Mouse (Mus musculus) erythroblast, adult 5-6 weeks (primary cell): ENCODE results near the gene Gprc5d. TPM values are rescaled to one million over a fixed set of nuclear protein-coding genes. Genes with fewer than 3 reads are reported as not detected.

Experiments used
- ATAC-seq: replicated peaks from 2 replicates; pipeline ENCODE4 v1.8.0; 2016; ENCODE audit warnings: moderate number of reproducible peaks, mild to moderate bottlenecking, moderate TSS enrichment, inconsistent platforms; ENCODE audit not compliant: poor library complexity, low FRiP score, severe bottlenecking
- total RNA-seq, 2 experiments: library from RNA; stranded (forward) in 1 of 2; stranded (reverse) in 1 of 2; fragments of 150-400 nt in 1 of 2; fragments of 200-764, 138-1000 nt in 1 of 2; gene quantifications; 2 replicates each; pipeline versions ENCODE4 v1.2.3 to v1.2.4; 2015 to 2017; ENCODE audit warnings: low replicate concordance in 2 of 2

The Gprc5d gene
- total RNA-seq (2015; ENCODE audit: low replicate concordance) = not detected in 2 replicates
- total RNA-seq (2017; ENCODE audit: low replicate concordance) = not detected in 2 replicates

- ATAC-seq = no peak
Measured at GRCm38 (mm10) chr6:135118183-135118582, at the start of gene Gprc5d. TSS of gene Gprc5d (minus strand) at chr6:135118283.

GRCm38 (mm10) chr6:135166712-135167111, 48.6 kb upstream of the Gprc5d start:
- ATAC-seq = peak; percentile 26

GRCm38 (mm10) chr6:135166262-135166661, 48.2 kb upstream of the Gprc5d start:
- no peak for ATAC-seq

DNA sequence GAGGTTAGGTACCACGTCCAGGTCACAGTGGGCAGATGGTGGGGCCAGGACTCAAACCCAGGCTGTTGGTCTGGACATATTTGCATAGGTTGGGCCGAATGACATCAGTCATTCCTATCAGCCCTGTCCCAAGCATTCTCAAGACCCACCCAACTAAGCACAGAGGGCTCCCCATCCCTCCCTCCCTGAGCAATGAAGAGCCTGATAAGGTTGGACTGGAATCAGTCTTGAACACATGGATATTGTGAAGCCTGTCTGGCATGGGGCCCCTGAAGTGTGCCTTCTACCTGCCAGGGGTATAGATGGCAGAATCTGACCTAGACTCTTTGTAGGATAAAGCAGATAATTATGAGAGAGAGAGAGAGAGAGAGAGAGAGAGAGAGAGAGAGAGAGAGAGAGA, 47.6 kb upstream of the Gprc5d start:
- ATAC-seq = peak; percentile 61

DNA sequence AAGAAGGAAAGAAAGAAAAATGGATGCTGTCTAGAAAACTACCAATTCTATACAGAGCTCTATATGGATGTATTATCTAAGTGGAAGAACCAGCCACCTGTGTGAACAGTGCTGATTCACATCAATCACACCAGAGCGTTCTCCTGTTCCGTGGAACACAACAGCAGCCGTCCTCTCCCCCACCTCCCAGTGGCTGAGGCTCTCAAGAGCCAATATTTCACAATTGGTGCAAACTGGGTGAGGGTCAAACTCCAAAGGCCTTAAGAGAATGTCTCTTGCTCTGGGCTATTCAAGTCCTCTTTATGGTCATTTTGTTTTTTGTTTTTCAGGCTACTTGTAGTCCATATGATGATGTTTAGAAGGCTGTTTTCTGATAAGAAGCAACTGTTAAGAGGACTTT, 47.1 kb upstream of the Gprc5d start:
- ATAC-seq = no peak

DNA sequence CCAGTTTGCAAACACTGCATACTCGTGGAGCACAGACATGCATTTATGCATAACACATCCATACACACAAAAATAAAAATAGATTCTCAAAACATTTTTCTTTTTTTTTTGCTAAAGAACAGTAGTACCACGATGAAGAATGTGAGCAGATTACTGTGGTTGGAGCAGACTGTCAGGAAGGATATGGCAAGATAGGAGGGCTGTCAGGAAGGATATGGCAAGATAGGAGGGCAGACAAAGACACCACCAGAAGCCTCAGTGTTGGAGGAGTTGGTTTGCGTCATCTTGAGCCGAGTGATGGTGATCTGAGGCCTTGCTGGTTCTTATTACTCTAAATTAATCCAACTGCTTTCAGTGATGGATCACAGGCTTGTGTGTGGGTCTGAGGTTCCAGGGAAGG, 44.8 kb upstream of the Gprc5d start:
- no peak for ATAC-seq

DNA sequence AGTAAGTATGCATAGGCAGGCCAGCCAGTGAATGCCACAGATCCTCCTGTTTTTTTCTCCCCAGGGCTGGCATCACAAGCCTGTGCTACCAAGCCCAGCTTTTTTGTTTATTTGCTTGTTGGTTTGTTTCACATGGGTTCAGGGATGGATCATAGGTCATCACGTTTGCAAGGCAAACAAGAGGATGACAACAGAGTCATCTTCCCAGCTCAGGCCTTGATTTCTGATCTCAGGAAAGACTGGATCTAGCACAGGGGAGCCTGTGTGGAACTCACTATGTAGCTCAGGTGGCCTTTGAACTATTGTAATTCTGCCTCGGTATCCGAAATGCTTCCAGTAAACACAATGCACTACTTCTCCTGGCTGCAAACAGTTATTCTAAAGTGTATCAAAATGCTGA, 44.2 kb upstream of the Gprc5d start:
- ATAC-seq = no peak

DNA sequence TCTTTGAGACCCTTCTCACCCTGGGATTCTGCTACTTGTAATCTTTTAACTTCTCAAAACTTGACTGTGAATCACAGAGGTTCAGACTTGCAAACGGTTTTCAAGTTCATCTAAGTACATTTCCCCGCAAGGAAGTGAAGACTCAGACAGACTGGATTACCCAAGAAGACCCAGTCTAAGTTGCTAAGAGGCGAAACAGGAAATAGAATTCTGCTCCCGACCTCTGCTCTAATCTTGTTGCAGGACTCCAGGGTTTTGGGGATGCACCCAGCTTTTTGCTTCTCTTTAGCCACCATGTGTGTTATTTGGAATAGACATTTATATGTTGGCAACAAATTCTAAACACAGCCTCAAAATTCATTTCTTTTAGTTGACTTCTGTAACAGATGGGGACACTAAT, 43.3 kb upstream of the Gprc5d start:
- ATAC-seq = no peak

DNA sequence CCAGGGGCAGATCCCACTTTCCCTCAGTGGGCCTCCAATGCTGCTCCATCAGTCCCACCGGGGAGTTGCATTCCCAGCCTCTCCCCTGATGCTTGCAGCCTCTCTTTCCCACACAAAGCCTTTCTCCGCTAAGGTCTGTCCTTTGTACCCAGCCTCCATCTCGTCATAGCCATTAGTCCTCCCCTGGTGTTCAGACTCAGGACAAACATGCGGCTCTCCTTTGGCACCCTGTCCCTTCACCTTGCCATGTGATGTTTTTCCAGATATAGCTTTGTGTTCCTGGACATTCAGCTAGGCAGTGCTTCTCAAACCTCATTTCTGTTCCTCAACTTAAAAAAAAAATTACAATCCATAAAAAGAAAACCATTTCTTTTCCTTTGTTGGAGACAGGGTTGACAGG, 40.4 kb upstream of the Gprc5d start:
- ATAC-seq = no peak

DNA sequence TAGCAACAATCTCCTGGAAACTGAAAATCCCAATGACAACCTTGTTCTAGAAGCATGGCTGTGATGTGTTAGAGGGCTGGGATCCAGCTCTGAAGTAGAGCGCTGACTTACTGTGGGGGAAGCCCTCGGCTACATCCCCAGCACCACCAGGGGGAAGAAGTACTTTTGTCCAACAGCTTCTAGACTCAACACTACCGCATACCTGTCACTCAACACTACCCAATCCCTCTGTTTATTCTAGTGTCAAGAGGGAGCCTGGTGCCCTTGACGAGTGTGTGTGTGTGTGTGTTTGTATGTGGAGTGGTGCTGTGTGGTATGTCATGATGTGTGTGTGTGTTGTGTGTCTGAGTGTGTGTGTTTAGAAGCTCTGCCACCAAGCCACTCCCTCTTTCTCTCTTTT, 39.4 kb upstream of the Gprc5d start:
- ATAC-seq = no peak

- ATAC-seq = 0 out of 2 replicates have a peak, but pooled peaks have one; percentile 11
Measured at GRCm38 (mm10) chr6:135156597-135156996, 38.5 kb upstream of the Gprc5d start.

DNA sequence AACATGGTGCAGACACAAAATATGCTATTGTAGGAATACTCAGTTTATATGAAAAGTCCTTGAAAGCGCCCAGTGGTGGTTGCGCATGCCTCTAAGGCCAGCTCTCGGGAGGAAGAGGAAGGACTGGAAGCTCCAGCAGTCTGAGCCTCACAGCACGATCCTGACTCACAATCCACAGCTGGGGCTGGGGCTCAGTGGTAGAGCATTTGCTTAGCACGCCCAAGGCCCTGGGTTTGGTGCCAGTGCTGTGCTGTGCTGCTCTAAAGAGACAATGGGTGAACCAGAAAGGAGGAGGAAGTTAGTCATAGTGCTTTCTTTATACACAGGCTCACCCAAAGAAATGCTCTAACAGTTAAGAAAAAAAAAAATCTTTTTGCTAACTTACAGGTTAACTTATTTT, 35.6 kb upstream of the Gprc5d start:
- ATAC-seq = no peak

GRCm38 (mm10) chr6:135150311-135150710, 32.2 kb upstream of the Gprc5d start:
- ATAC-seq = peak; percentile 76

- no peak for ATAC-seq
Measured at GRCm38 (mm10) chr6:135149722-135150121, 31.6 kb upstream of the Gprc5d start.

- no peak for ATAC-seq
Measured at GRCm38 (mm10) chr6:135149175-135149574, 31.1 kb upstream of the Gprc5d start.

DNA sequence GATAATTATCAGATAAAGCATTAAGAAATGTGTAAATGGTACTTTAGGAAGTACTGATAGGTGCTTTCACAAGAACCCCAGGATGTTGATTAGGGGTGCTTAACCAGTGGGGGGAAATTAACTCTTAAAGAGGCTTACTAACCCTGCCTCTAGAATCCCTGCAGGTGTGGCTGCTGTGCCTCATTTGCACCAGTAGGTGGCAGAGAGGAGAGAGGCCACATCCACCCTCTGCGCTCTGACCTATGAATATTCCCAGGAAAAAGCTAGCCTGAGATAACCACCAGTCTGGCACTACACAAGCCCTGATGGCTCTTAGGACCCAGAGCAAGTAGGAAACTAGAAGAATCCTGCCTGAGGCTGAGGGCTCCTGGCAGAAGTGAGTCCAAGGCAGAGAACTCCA, 30.4 kb upstream of the Gprc5d start:
- peak; percentile 70 for ATAC-seq

DNA sequence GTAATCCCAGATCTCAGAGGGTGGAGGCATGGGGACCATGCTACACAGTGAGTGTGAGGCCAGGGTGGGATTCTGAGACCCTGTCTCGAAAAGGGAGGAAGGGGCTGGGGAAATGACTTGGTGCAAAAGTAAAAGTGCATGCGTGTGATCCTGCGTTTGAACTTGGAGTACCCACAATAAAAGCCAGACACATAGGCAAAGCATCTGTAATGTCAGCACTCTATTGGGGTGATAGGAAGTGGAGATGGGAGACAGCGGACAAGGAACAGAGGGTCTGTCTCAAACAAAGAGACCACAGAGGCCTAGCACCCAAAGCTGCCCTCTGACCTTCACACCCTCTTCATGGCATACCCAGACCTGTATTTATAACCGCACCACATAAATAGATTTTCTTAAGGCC, 27.9 kb upstream of the Gprc5d start:
- ATAC-seq = no peak

DNA sequence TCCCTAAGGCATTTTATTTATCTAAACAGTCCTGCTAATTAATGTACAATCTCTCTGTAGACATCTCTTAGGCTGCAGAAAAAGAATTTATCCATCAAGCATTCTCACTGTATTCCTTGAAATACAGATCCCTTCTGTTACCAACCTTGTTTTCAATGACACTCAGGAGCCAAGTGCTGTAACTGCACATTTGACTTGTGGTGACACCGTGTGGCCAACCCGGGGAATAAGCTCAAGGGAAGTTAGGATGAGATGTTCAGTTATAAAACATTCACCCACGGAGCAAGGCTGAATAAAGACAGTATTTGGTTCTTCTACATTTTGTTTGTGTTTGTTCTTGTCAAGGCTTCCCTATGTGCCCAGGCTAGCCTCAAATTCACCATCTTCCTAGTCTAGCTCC, 26.4 kb upstream of the Gprc5d start:
- ATAC-seq = no peak

DNA sequence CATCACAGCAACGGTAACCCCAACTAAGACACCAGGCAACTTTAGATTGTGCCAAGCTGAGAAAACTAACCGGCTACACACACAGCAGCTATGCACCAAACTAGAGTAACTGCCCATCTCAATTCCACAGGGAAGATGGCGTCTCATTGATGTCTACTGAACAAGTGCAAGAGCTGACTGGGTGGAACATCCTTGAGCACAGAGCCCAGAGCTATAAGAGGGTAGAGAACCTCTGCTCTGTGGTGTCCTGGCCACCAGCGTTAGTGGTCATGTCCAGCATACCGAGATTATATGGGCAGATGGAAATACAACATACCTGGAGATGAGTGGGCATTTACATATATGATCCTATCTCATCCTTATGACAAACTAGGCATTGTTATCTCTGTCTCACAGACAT, 25.1 kb upstream of the Gprc5d start:
- ATAC-seq = no peak

- no peak for ATAC-seq
Measured at GRCm38 (mm10) chr6:135141451-135142147, 23.5 kb upstream of the Gprc5d start.

GRCm38 (mm10) chr6:135138746-135139145, 20.7 kb upstream of the Gprc5d start:
- ATAC-seq = no peak

DNA sequence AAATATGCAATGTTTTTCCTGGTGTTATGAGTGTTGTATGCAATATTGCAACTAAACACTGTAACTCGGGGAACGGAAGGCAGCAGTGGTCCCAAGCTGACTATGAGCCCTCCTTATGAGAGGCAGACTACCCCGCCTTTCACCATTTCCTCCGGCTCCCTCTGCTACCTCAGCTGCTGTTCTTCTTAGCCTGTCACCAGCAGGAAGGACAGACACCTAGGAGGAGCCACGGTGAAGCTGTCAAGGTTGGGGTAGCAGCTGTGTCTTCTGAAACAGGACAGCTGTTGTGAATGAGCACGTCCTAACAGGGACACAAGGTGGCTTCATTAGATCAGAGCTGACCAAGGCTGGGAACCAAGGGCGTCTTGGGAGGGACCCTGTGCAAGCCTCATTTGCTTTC, 20.1 kb upstream of the Gprc5d start:
- ATAC-seq = no peak
